Mouse (Mus musculus) heart, postnatal 0 days (tissue): ENCODE data around the gene Ank. TPM values are rescaled to one million over a fixed set of nuclear protein-coding genes. Genes with fewer than 3 reads are reported as not detected.

Experiments used
- ATAC-seq: fragments of 200-750 bp; cut with Nextera tagmentation; 2 replicates; pipeline ENCODE4 v1.8.0; 2017; ENCODE audit warnings: low read depth, moderate number of reproducible peaks, moderate library complexity; ENCODE audit not compliant: insufficient read depth
- DNase-seq: peaks from one replicate; pipeline ENCODE4 v3.0.0-alpha.2; 2016; ENCODE audit warnings: low spot score
- H3K27ac ChIP-seq: fragments of 300-500 bp; sonication (generic); 2 replicates; pipeline ENCODE4 v1.5.1; 2014; ENCODE audit warnings: low read depth, mild to moderate bottlenecking
- H3K27me3 ChIP-seq: fragments of 300-500 bp; sonication (generic); 2 replicates; pipeline ENCODE4 v1.6.1; 2014; ENCODE audit warnings: low read length, mixed read lengths; ENCODE audit not compliant: control insufficient read depth, insufficient read depth
- H3K36me3 ChIP-seq: fragments of 300-500 bp; sonication (generic); replicated peaks from 2 replicates; pipeline ENCODE4 v1.6.1; 2014; ENCODE audit warnings: low read length, mixed read lengths; ENCODE audit not compliant: control insufficient read depth, insufficient read depth
- H3K4me1 ChIP-seq: fragments of 300-500 bp; sonication (generic); 2 replicates; pipeline ENCODE4 v1.6.1; 2014; ENCODE audit warnings: antibody characterized with exemption; ENCODE audit not compliant: control insufficient read depth, insufficient read depth
- H3K4me2 ChIP-seq: fragments of 300-500 bp; sonication (generic); 2 replicates; pipeline ENCODE4 v1.6.1; 2014; ENCODE audit warnings: low read depth, mild to moderate bottlenecking, low read length, moderate library complexity
- H3K4me3 ChIP-seq: fragments of 300-500 bp; sonication (generic); 2 replicates; pipeline ENCODE4 v1.5.1; 2014; ENCODE audit warnings: low read depth, low read length
- H3K9ac ChIP-seq: fragments of 300-500 bp; sonication (generic); replicated peaks from 2 replicates; pipeline ENCODE4 v1.6.1; 2014; ENCODE audit warnings: low read depth, low read length, mixed read lengths
- H3K9me3 ChIP-seq: fragments of 300-500 bp; sonication (generic); replicated peaks from 2 replicates; pipeline ENCODE4 v1.6.1; 2016; ENCODE audit warnings: low read length; ENCODE audit not compliant: control insufficient read depth
- CTCF ChIP-seq: IDR thresholded peaks from 2 replicates; pipeline ENCODE4 v1.5.1; 2016; ENCODE audit warnings: antibody characterized with exemption, control low read depth, low read depth
- EP300 ChIP-seq: IDR thresholded peaks from 2 replicates; pipeline ENCODE4 v1.6.1; 2016; ENCODE audit warnings: antibody characterized with exemption, low read depth
- WGBS: fragments of 180-500 bp; shearing (Covaris S2); extraction: QIAGEN DNeasy Blood & Tissue Kit; methylation state at CpG from one replicate; pipeline ENCODE4 v1.1.7; 2014; 5-methylcytosine and 5-hydroxymethylcytosine counted together
- polyA plus RNA-seq: library from polyadenylated mRNA; unstranded; fragments of >200 nt; fragmentation: Nextera tagmentation; extraction: Ambion mirVana; gene quantifications from 2 replicates; pipeline ENCODE4 v1.2.1, GENCODE M21; 2015
- total RNA-seq: library from RNA; depleted of rRNA; stranded (reverse); fragments of >200 nt; gene quantifications from 2 replicates; pipeline ENCODE4 v1.2.3, GENCODE M21; 2014; ENCODE audit warnings: low replicate concordance

The Ank gene
- total and polyA plus RNA-seq, 2 experiments from 2014 or later, result 21.2 to 30.6 TPM

GRCm38 (mm10) chr15:27461336-27462245 is 4.9 kb upstream of the Ank start:
- Histone ChIP-seq H3K36me3 (no peaks in the 10 kb centered on the region), H3K4me2 (no peak overlapping the region), H3K4me1 (no peaks in the 10 kb centered on the region), H3K9ac (no peak overlapping the region), H3K27ac (no peak overlapping the region), H3K9me3 (no peaks in the 10 kb centered on the region), H3K4me3 (no peak overlapping the region), H3K27me3 (no peaks in the 10 kb centered on the region)
- WGBS, result 44% methylated on average over 12 of the region's 12 CpGs
- no peak for DNase-seq
- ATAC-seq, result no peak
- TF ChIP-seq EP300, result no peak
- TF ChIP-seq CTCF, result no peak

DNA sequence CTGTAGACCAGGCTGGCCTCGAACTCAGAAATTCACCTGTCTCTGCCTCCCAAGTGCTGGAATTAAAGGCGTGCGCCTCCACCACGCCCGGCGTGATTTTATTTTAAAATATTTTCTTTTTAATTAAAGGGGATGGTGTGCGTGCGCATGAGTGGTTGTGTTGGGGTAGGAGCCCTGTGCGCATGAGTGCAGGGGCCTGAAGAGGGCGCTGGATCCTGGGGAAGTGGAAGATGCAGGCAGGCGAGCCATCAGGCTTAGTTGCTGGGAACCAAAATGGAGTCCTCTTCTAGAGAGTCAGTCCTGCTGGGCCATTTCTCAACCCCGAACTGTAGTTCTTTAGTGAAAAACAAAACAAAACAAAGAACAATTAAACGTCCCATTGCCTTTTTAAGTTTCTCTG is 2.6 kb upstream of the Ank start:
- no peaks in the 10 kb centered on the region for H3K27me3 ChIP-seq
- H3K4me1 ChIP-seq, result 0 out of 2 replicates have a peak, but pooled peaks cover 7% of the 10 kb centered on the region
- no peak overlapping the region for H3K4me2 ChIP-seq
- TF ChIP-seq CTCF (no peak), EP300 (no peak)
- ATAC-seq (no peak), DNase-seq (no peak)
- no peaks in the 10 kb centered on the region for H3K9me3 ChIP-seq
- no peak overlapping the region for H3K4me3 ChIP-seq
- H3K36me3 ChIP-seq, result no peaks in the 10 kb centered on the region
- no peak overlapping the region for H3K9ac ChIP-seq
- 92% methylated on average over 13 of the region's 13 CpGs for WGBS
- no peak overlapping the region for H3K27ac ChIP-seq

DNA sequence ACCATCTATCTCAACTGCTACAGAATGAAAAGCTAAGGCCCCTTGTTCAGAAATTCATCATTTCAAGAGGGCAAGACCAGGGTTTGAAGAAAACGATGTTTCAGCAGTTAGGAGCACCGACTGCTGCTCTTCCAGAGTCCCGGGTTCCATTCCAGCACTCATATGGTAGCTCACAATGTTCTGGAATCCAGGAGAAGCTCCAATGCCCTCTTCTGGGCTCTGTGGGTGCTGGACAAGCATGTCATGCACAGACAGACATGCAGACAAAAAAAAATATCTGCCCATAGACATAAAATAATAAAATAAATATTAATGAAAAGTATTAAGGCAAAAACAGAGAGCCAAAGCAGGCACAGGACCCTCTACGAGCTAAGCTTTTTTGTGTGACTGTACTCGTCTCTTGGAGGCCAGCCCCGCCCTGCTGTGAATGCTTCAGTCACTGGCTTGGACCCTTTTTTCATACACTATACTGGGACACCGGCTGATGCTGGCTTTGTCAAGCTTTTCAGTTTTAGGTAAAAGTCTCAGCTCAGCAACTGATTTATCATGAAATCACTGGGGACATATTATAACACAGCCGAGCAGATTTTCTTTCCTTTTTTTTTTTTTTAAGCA is 979 bp upstream of the Ank start:
- H3K27me3 ChIP-seq, result no peaks in the 10 kb centered on the region
- no peaks in the 10 kb centered on the region for H3K9me3 ChIP-seq
- H3K27ac ChIP-seq, result 0 out of 2 replicates have a peak overlapping the region, but pooled peaks have one; percentile 90
- peak overlapping the region; percentile 69; the same call in 1 of the 2 replicates for H3K9ac ChIP-seq
- H3K4me1 ChIP-seq, result 0 out of 2 replicates have a peak, but pooled peaks cover 7% of the 10 kb centered on the region
- H3K4me3 ChIP-seq, result peak overlapping the region; percentile 68
- no peaks in the 10 kb centered on the region for H3K36me3 ChIP-seq
- H3K4me2 ChIP-seq, result peak overlapping the region; percentile 86
- TF ChIP-seq CTCF (no peak), EP300 (no peak)
- no peak for ATAC-seq
- WGBS, result 28% methylated on average over 8 of the region's 8 CpGs
- peak; percentile 5 for DNase-seq

- DNase-seq (no peak), ATAC-seq (no peak; the same call in 1 of the 2 replicates)
- H3K4me1 ChIP-seq, result 0 out of 2 replicates have a peak, but pooled peaks cover 7% of the 10 kb centered on the region
- H3K4me2 ChIP-seq, result peak overlapping the region; percentile 86
- no peaks in the 10 kb centered on the region for H3K27me3 ChIP-seq
- H3K9me3 ChIP-seq, result no peaks in the 10 kb centered on the region
- TF ChIP-seq CTCF (no peak), EP300 (no peak)
- H3K4me3 ChIP-seq, result peak overlapping the region; percentile 68
- peak overlapping the region; percentile 90 for H3K27ac ChIP-seq
- peak overlapping the region; percentile 69 for H3K9ac ChIP-seq
- WGBS, result under 1% methylated on average over 23 of the region's 25 CpGs
- no peaks in the 10 kb centered on the region for H3K36me3 ChIP-seq
Measured at GRCm38 (mm10) chr15:27467081-27467491, 609 bp downstream of the Ank start.

- ATAC-seq (no peak), DNase-seq (peak; percentile 40)
- Histone ChIP-seq H3K36me3 (no peaks in the 10 kb centered on the region), H3K27ac (no peak overlapping the region), H3K4me3 (peak overlapping the region; percentile 68), H3K4me1 (0 out of 2 replicates have a peak, but pooled peaks cover 7% of the 10 kb centered on the region), H3K9ac (peak overlapping the region; percentile 69), H3K9me3 (no peaks in the 10 kb centered on the region), H3K27me3 (no peaks in the 10 kb centered on the region), H3K4me2 (peak overlapping the region; percentile 86)
- 14% methylated on average over 7 of the region's 7 CpGs for WGBS
- TF ChIP-seq EP300, result no peak
- no peak for TF ChIP-seq CTCF
Measured at GRCm38 (mm10) chr15:27467641-27468040, 1.2 kb downstream of the Ank start.
